Mouse (Mus musculus) intestine, postnatal 0 days (tissue): ENCODE data around the gene Adcy4. TPM values are rescaled to one million over a fixed set of nuclear protein-coding genes. Genes with fewer than 3 reads are reported as not detected.

ENCODE experiments used
- ATAC-seq: fragments of 200-750 bp; cut with Nextera tagmentation; 2 replicates; pipeline ENCODE4 v1.8.0; 2017; ENCODE audit warnings: mild to moderate bottlenecking, moderate TSS enrichment, moderate library complexity
- H3K27ac ChIP-seq: fragments of 300-500 bp; sonication (generic); 2 replicates; pipeline ENCODE4 v1.5.1; 2014; ENCODE audit warnings: mild to moderate bottlenecking, low read depth, low read length, moderate library complexity
- H3K27me3 ChIP-seq: fragments of 300-500 bp; sonication (generic); replicated peaks from 2 replicates; pipeline ENCODE4 v1.6.1; 2014; ENCODE audit warnings: low read length, mixed read lengths; ENCODE audit not compliant: control insufficient read depth, insufficient read depth
- H3K36me3 ChIP-seq: fragments of 300-500 bp; sonication (generic); 2 replicates; pipeline ENCODE4 v1.6.1; 2014; ENCODE audit warnings: mild to moderate bottlenecking, moderate library complexity; ENCODE audit not compliant: control insufficient read depth, insufficient read depth
- H3K4me1 ChIP-seq: fragments of 300-500 bp; sonication (generic); replicated peaks from 2 replicates; pipeline ENCODE4 v1.6.1; 2014; ENCODE audit warnings: antibody characterized with exemption, low read length, mixed read lengths; ENCODE audit not compliant: control insufficient read depth, insufficient read depth
- H3K4me2 ChIP-seq: fragments of 300-500 bp; sonication (generic); replicated peaks from 2 replicates; pipeline ENCODE4 v1.6.1; 2014; ENCODE audit warnings: low read depth, mild to moderate bottlenecking, moderate library complexity
- H3K4me3 ChIP-seq: fragments of 300-500 bp; sonication (generic); 2 replicates; pipeline ENCODE4 v1.5.1; 2014; ENCODE audit warnings: low read depth, low read length
- H3K9ac ChIP-seq: fragments of 300-500 bp; sonication (generic); 2 replicates; pipeline ENCODE4 v1.6.1; 2014; ENCODE audit warnings: mild to moderate bottlenecking, low read depth, low read length
- H3K9me3 ChIP-seq: fragments of 300-500 bp; sonication (generic); 2 replicates; pipeline ENCODE4 v1.6.1; 2016; ENCODE audit warnings: mixed run types; ENCODE audit not compliant: control insufficient read depth
- CTCF ChIP-seq: sonication (generic); IDR thresholded peaks from 2 replicates; pipeline ENCODE4 v1.5.1; 2016; ENCODE audit warnings: low read depth, mild to moderate bottlenecking, control low read depth, antibody characterized with exemption, moderate library complexity
- WGBS: fragments of 180-500 bp; shearing (Covaris S2); extraction: QIAGEN DNeasy Blood & Tissue Kit; methylation state at CpG from one replicate; pipeline ENCODE4 v1.1.7; 2014; 5-methylcytosine and 5-hydroxymethylcytosine counted together
- polyA plus RNA-seq: library from polyadenylated mRNA; unstranded; fragments of >200 nt; fragmentation: Nextera tagmentation; extraction: Ambion mirVana; gene quantifications from 2 replicates; pipeline ENCODE4 v1.2.1, GENCODE M21; 2015

Gene Adcy4
- polyA plus RNA-seq, 1 experiment from 2014 or later: 4.3 TPM

- H3K4me3 ChIP-seq: no peak overlapping the region
- H3K4me1 ChIP-seq: 0 out of 2 replicates have a peak, but pooled peaks cover 5% of the 10 kb centered on the region
- no peaks in the 10 kb centered on the region; the same call in 1 of the 2 replicates for H3K36me3 ChIP-seq
- H3K4me2 ChIP-seq: no peak overlapping the region
- H3K27ac ChIP-seq: no peak overlapping the region
- H3K9ac ChIP-seq: no peak overlapping the region
- no peak for ATAC-seq
- H3K27me3 ChIP-seq: no peaks in the 10 kb centered on the region
- no peak for TF ChIP-seq CTCF
- 7% methylated on average over 3 of the region's 3 CpGs for WGBS
- H3K9me3 ChIP-seq: no peaks in the 10 kb centered on the region
These were observed 6.7 kb downstream of the Adcy4 start for GRCm38 (mm10) chr14:55777176-55777575.

- H3K4me2 ChIP-seq: no peak overlapping the region
- no peak for TF ChIP-seq CTCF
- no peak for ATAC-seq
- H3K9ac ChIP-seq: no peak overlapping the region
- no peak overlapping the region for H3K4me3 ChIP-seq
- H3K27ac ChIP-seq: no peak overlapping the region
- H3K27me3 ChIP-seq: no peaks in the 10 kb centered on the region
- 31% methylated on average over 7 of the region's 7 CpGs for WGBS
- no peaks in the 10 kb centered on the region; the same call in 1 of the 2 replicates for H3K36me3 ChIP-seq
- 0 out of 2 replicates have a peak, but pooled peaks cover 5% of the 10 kb centered on the region for H3K4me1 ChIP-seq
- H3K9me3 ChIP-seq: no peaks in the 10 kb centered on the region
These were observed 7.2 kb downstream of the Adcy4 start for GRCm38 (mm10) chr14:55776711-55777110.

- no peak for ATAC-seq
- no peak for TF ChIP-seq CTCF
- Histone ChIP-seq H3K4me1 (0 out of 2 replicates have a peak, but pooled peaks cover 3% of the 10 kb centered on the region), H3K9me3 (no peaks in the 10 kb centered on the region), H3K27ac (no peak overlapping the region), H3K9ac (no peak overlapping the region), H3K27me3 (peaks cover 3% of the 10 kb centered on the region; the same call in 1 of the 2 replicates), H3K4me3 (no peak overlapping the region), H3K36me3 (no peaks in the 10 kb centered on the region), H3K4me2 (no peak overlapping the region)
- 76% methylated on average over 16 of the region's 16 CpGs for WGBS
These were observed 14.7 kb downstream of the Adcy4 start for GRCm38 (mm10) chr14:55769087-55769703.

GRCm38 (mm10) chr14:55768555-55768954 lies 15.3 kb downstream of the Adcy4 start:
- H3K4me2 ChIP-seq: no peak overlapping the region
- TF ChIP-seq CTCF: no peak
- H3K27ac ChIP-seq: no peak overlapping the region
- H3K4me3 ChIP-seq: no peak overlapping the region
- H3K27me3 ChIP-seq: peaks cover 5% of the 10 kb centered on the region; the same call in 1 of the 2 replicates
- H3K9me3 ChIP-seq: no peaks in the 10 kb centered on the region
- no peak overlapping the region for H3K9ac ChIP-seq
- H3K4me1 ChIP-seq: 0 out of 2 replicates have a peak, but pooled peaks cover 3% of the 10 kb centered on the region
- WGBS: 83% methylated on average over 6 of the region's 6 CpGs
- H3K36me3 ChIP-seq: no peaks in the 10 kb centered on the region
- no peak for ATAC-seq

- peak; percentile 81 for TF ChIP-seq CTCF
- Histone ChIP-seq H3K36me3 (no peaks in the 10 kb centered on the region), H3K4me2 (peak overlapping the region; percentile 65), H3K27ac (no peak overlapping the region), H3K9ac (no peak overlapping the region; the same call in 1 of the 2 replicates), H3K9me3 (no peaks in the 10 kb centered on the region), H3K27me3 (peaks cover 5% of the 10 kb centered on the region; the same call in 1 of the 2 replicates), H3K4me1 (0 out of 2 replicates have a peak, but pooled peaks cover 3% of the 10 kb centered on the region), H3K4me3 (peak overlapping the region; percentile 27)
- ATAC-seq: peak; percentile 56
- whole genome bisulfite sequencing: 12% methylated on average over 52 of the region's 52 CpGs
These were observed 16.1 kb downstream of the Adcy4 start for GRCm38 (mm10) chr14:55767519-55768414.

- Histone ChIP-seq H3K4me3 (no peak within 1 kb of the TSS), H3K36me3 (no peaks in the 10 kb centered on the region), H3K9ac (no peak within 1 kb of the TSS), H3K27ac (no peak within 1 kb of the TSS), H3K4me2 (no peak within 1 kb of the TSS), H3K27me3 (peaks cover 9% of the 10 kb centered on the region; the same call in 1 of the 2 replicates), H3K4me1 (peaks cover 6% of the 10 kb centered on the region; the same call in 1 of the 2 replicates), H3K9me3 (no peaks in the 10 kb centered on the region)
- WGBS: 72% methylated on average over 4 of the region's 4 CpGs
- no peak for TF ChIP-seq CTCF
- no peak for ATAC-seq
These were observed 18.2 kb downstream of the Adcy4 start, which contains the start of gene Ltb4r1 for GRCm38 (mm10) chr14:55765696-55766095. Gene Ltb4r1, plus strand, starts transcription at chr14:55765962.
